Mouse (Mus musculus): ENCODE results near the gene Tmem216. TPM values are rescaled to one million over a fixed set of nuclear protein-coding genes. Genes with fewer than 3 reads are reported as not detected.
A peak's percentile ranks its signal among the peaks of the same experiment; 100 is the strongest.

Tmem216 gene
- total RNA-seq, 2 experiments from 2014 or later = 1.3 to 1.8 TPM

- intact Hi-C loops (cut with DNase I; ENCODE audit: low total_unique reads) = no loop called here
- no peak for DNase-seq
Observed at GRCm38 (mm10) chr19:10510759-10511330, 45.2 kb downstream of the Tmem216 start.

GRCm38 (mm10) chr19:10502571-10502970 lies 53.5 kb downstream of the Tmem216 start:
- intact Hi-C loops (cut with DNase I; ENCODE audit: low total_unique reads) = no loop called here
- no peak for DNase-seq

GRCm38 (mm10) chr19:10500581-10500980 lies 55.5 kb downstream of the Tmem216 start:
- intact Hi-C loops (cut with DNase I; ENCODE audit: low total_unique reads) = no loop called here
- no peak for DNase-seq

- no peak for DNase-seq
- intact Hi-C loops (cut with DNase I; ENCODE audit: low total_unique reads) = no loop called here
Observed at GRCm38 (mm10) chr19:10497512-10498160, 58.4 kb downstream of the Tmem216 start.

- intact Hi-C loops (cut with DNase I; ENCODE audit: low total_unique reads) = no loop called here
- no peak for DNase-seq
Observed at GRCm38 (mm10) chr19:10496976-10497375, 59.1 kb downstream of the Tmem216 start.

GRCm38 (mm10) chr19:10495670-10496069 lies 60.4 kb downstream of the Tmem216 start:
- intact Hi-C loops (cut with DNase I; ENCODE audit: low total_unique reads) = no loop called here
- no peak for DNase-seq

GRCm38 (mm10) chr19:10486264-10486738 lies 69.7 kb downstream of the Tmem216 start:
- intact Hi-C loops (cut with DNase I; ENCODE audit: low total_unique reads) = loop anchor here (10.0 kb wide), 1 partner anchor 232 kb away; no protein-coding TSS in a partner anchor
- DNase-seq = peak; percentile 19

Other genes starting within 250 kb of the Tmem216 start
- gene Syt7, start 167.1 kb downstream of the Tmem216 start, total RNA-seq (2021) = 1 to 10 TPM; 2.5 to 2.7 TPM
- gene Lrrc10b, start 98.8 kb downstream of the Tmem216 start, total RNA-seq (2021) = under 1 TPM; 0.35 to 0.49 TPM
- under 1 TPM; 0.38 to 0.57 TPM for gene Ppp1r32, start 73.3 kb downstream of the Tmem216 start, total RNA-seq (2021)
- 10 to 100 TPM; 17.0 to 21.0 TPM for gene Cpsf7, start 31.0 kb downstream of the Tmem216 start, total RNA-seq (2021)
- 10 to 100 TPM; 38.5 to 46.6 TPM for gene Sdhaf2, start 30.1 kb downstream of the Tmem216 start, total RNA-seq (2021)
- 1 to 10 TPM; 3.8 to 4.1 TPM for gene Cyb561a3, start 20.9 kb upstream of the Tmem216 start, total RNA-seq (2021)
- 1 to 10 TPM; 1.3 to 2.0 TPM for gene Tmem138, start 21.1 kb upstream of the Tmem216 start, total RNA-seq (2021)
- 100 to 1,000 TPM; 143 to 164 TPM for gene Ddb1, start 49.1 kb upstream of the Tmem216 start, total RNA-seq (2021)
- 1 to 10 TPM; 6.4 to 7.2 TPM for gene Tkfc, start 49.4 kb upstream of the Tmem216 start, total RNA-seq (2021)
- gene Vwce, start 78.0 kb upstream of the Tmem216 start, total RNA-seq (2021) = under 1 TPM; 0.04 to 0.10 TPM
- not detected for gene Pga5, start 121.8 kb upstream of the Tmem216 start, total RNA-seq (2021)
- 10 to 100 TPM; 15.2 to 22.0 TPM for gene Vps37c, start 132.5 kb upstream of the Tmem216 start, total RNA-seq (2021)
- not detected for gene Cd5, start 182.8 kb upstream of the Tmem216 start, total RNA-seq (2021)

Data from gastrocnemius, postnatal 14 days (tissue).